Mouse (Mus musculus): ENCODE measurements around the gene Tbc1d21. TPM values are rescaled to one million over a fixed set of nuclear protein-coding genes. Genes with fewer than 3 reads are reported as not detected.
A peak's percentile ranks its signal among the peaks of the same experiment; 100 is the strongest.

Tbc1d21 gene
- polyA plus RNA-seq, 1 experiment from 2014 or later, result not detected

DNA sequence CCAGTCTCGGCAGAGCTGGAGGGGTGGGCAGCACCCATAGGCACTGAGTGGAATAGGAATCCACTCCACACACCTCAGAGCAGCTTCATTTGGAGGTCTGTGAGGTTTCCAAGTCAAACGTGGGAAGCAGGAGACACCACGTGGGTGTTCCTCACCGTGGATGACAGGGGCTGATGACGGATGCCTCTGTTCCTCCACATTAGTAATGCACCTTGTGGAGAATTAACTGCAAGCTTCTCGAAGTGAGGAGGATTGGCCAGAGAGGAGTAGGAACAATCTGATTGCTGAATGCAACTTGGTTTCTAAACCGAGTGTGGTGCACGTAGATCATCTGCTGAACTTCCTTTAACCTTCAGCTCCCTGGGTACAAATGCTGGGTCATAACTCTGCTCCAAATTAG is 1.7 kb upstream of the Tbc1d21 start:
- peaks cover 28% of the 10 kb centered on the region for H3K4me1 ChIP-seq (replicated peaks)
- no peaks in the 10 kb centered on the region for H3K36me3 ChIP-seq
- no peak overlapping the region for H3K27ac ChIP-seq
- no peak overlapping the region for H3K4me3 ChIP-seq
- H3K9ac ChIP-seq, result no peak overlapping the region
- no peak overlapping the region for H3K4me2 ChIP-seq
- no peaks in the 10 kb centered on the region for H3K9me3 ChIP-seq
- WGBS, result 58% methylated on average over 8 of the region's 8 CpGs
- ATAC-seq (ENCODE audit: low FRiP score), result no peak
- no peaks in the 10 kb centered on the region for H3K27me3 ChIP-seq

DNA sequence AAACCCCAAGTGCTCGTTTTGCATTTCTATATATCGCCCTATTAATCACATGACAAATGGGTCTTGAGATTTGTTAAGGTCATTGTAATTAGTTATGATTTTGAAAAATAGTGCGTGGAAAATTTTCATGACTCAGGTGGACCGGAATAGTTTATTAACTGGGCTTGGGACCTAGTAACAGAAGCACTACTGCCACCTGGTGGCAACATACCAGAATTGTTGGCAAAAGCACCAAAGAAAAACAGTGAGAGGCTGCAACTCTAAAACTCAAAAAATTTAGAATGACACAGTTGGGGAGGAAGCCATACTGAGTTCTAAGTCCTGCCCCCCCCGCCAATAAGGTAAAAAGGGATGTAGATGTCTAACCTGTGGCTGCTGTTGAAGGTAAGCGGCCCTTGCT is 611 bp downstream of the Tbc1d21 start:
- H3K9ac ChIP-seq, result no peak overlapping the region
- no peaks in the 10 kb centered on the region for H3K9me3 ChIP-seq
- peaks cover 16% of the 10 kb centered on the region for H3K4me1 ChIP-seq (replicated peaks)
- no peak overlapping the region for H3K4me3 ChIP-seq
- H3K4me2 ChIP-seq, result no peak overlapping the region
- ATAC-seq (ENCODE audit: low FRiP score), result no peak
- no peaks in the 10 kb centered on the region for H3K27me3 ChIP-seq
- H3K27ac ChIP-seq, result no peak overlapping the region
- 48% methylated on average over 6 of the region's 6 CpGs for WGBS
- H3K36me3 ChIP-seq, result no peaks in the 10 kb centered on the region

DNA sequence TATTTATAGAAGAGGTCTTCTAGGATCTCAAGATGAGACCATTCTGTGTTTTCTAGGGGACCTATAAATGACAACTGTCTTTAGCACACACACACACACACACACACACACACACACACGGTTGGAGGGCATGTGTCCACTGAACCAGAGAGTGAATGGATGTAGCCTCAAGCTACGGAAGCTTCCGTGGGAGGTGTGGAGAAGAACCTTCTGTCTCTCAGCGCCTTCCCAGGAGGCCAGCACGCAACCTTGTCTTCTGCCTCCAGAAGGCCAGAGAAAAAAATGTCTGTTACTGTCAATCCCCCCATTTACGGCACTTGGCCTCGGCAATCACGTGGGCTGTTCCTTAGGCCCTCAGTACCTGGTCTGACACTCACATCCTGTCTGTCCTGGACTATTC is 5.9 kb downstream of the Tbc1d21 start:
- ATAC-seq (ENCODE audit: low FRiP score), result no peak
- H3K4me1 ChIP-seq (replicated peaks), result no peaks in the 10 kb centered on the region
- 89% methylated on average over 8 of the region's 8 CpGs for WGBS
- no peaks in the 10 kb centered on the region for H3K36me3 ChIP-seq
- H3K4me2 ChIP-seq, result no peak overlapping the region
- no peak overlapping the region for H3K9ac ChIP-seq
- no peak overlapping the region for H3K4me3 ChIP-seq
- H3K9me3 ChIP-seq, result no peaks in the 10 kb centered on the region
- no peaks in the 10 kb centered on the region for H3K27me3 ChIP-seq
- H3K27ac ChIP-seq, result no peak overlapping the region

DNA sequence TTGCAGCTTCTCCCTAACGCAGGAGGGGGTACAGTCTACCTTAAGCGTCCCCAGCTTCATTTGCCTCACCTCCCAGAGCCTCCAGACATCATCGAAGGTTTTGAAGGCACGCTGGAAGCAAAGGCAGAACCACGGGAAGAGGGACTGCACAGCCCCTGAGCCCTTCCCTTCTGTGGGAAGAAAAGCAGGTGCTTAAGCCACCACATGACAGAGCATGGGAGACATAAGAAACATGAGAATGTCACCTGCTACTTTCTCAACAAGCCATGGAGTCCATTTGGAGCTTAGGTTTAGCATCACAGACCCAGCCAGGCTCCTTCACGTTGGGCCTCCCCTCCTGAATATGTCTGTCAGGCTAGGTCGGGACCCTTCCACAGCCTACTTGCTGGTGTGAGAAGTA is 8.3 kb downstream of the Tbc1d21 start:
- no peak overlapping the region for H3K9ac ChIP-seq
- H3K4me2 ChIP-seq, result no peak overlapping the region
- no peaks in the 10 kb centered on the region for H3K27me3 ChIP-seq
- H3K9me3 ChIP-seq, result no peaks in the 10 kb centered on the region
- no peak overlapping the region for H3K27ac ChIP-seq
- no peaks in the 10 kb centered on the region for H3K36me3 ChIP-seq
- ATAC-seq (ENCODE audit: low FRiP score), result no peak
- WGBS, result 82% methylated on average over 7 of the region's 7 CpGs
- H3K4me3 ChIP-seq, result no peak overlapping the region
- no peaks in the 10 kb centered on the region for H3K4me1 ChIP-seq (replicated peaks)

DNA sequence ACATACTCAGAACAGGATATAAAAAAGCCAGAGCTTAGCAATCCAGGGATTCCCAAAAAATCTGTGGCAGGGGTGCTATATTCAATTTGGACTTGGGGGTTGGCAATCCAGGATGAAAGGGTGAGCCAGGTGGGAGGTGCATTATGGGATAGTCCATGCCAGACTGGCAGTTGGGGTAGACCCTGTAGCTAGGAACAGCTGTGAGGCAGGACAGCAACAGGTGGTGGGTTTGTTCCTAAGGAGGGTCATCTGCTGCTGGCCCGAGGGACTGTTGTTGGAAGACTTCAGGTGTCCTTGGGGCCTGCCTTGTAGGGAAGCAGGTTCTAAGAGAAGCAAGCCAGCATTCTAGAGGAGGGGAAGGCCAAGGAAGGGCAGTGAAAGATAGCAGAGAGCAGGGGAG is 8.9 kb downstream of the Tbc1d21 start:
- Histone ChIP-seq H3K27me3 (no peaks in the 10 kb centered on the region), H3K4me1 (replicated peaks) (peaks cover under 1% of the 10 kb centered on the region; the same call in 1 of the 2 replicates), H3K27ac (no peak overlapping the region), H3K36me3 (no peaks in the 10 kb centered on the region), H3K9me3 (no peaks in the 10 kb centered on the region), H3K9ac (no peak overlapping the region), H3K4me3 (no peak overlapping the region), H3K4me2 (no peak overlapping the region)
- ATAC-seq (ENCODE audit: low FRiP score), result no peak
- 92% methylated on average over 1 of the region's 1 CpGs for WGBS

DNA sequence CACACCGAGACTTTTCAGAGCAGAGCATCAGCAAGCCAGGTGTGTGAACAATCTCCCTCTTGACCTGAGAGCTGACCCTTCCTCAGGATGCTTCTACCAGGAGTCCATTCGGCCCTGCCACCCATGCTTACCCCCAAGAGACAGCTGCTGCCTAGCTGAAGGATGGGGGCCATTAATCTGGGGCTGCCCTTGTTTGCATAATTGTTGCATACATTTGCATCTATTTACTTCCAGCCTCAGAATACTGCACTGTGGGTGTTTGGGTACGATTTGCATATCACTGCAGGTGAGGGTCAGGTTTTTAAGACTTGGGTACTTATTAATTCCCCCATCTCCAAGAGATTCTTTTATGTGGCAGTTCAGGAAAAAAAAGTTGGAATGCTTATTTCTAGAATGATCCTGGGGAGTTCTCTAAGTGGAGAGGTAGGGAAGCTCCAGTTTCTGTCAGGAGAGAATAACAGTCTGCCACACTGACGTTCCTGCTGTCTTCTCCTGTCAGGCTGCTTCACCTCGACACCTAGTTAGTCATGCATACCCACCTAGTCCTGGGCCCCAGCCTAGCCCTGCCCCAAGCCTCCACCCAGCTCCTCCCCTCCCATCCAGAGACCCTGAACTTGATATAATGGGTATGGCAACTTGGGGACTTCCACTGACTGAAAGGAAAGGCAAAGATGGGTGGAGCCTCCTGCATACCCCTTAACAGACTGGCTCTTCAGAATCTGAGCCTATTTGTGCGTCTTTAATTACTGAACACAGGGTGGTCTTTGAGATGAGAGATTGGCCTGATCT is 14.8 kb downstream of the Tbc1d21 start:
- ATAC-seq (ENCODE audit: low FRiP score), result 0 out of 2 replicates have a peak, but pooled peaks have one; percentile 32
- peak overlapping the region; percentile 72 for H3K27ac ChIP-seq
- WGBS, result 12% methylated on average over 6 of the region's 6 CpGs
- H3K4me3 ChIP-seq, result no peak overlapping the region
- H3K4me1 ChIP-seq (replicated peaks), result peaks cover 24% of the 10 kb centered on the region
- no peaks in the 10 kb centered on the region for H3K9me3 ChIP-seq
- H3K4me2 ChIP-seq, result no peak overlapping the region
- H3K27me3 ChIP-seq, result no peaks in the 10 kb centered on the region
- H3K36me3 ChIP-seq, result no peaks in the 10 kb centered on the region
- H3K9ac ChIP-seq, result no peak overlapping the region

DNA sequence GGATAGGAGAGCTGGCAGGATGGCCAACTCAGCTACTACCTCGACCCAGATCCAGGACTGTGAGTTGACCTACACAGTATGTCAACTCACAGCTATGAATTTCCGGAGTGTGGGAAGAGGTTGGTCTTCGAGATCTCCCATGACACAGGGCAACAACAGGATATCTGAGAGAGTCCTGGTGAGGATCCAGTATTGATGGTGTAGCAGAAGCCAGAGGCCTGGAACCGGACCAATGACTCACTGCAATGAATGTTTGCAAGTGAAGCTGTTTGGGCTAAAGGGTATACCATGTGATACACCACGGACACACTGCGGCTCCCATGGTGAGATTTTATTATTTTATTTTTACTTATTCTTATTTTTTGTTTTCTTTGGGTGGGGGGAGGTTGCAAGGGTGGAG is 15.6 kb downstream of the Tbc1d21 start:
- no peak overlapping the region for H3K4me2 ChIP-seq
- 75% methylated on average over 6 of the region's 6 CpGs for WGBS
- no peak overlapping the region for H3K9ac ChIP-seq
- no peaks in the 10 kb centered on the region for H3K27me3 ChIP-seq
- no peak for ATAC-seq (ENCODE audit: low FRiP score)
- H3K4me3 ChIP-seq, result no peak overlapping the region
- H3K4me1 ChIP-seq (replicated peaks), result peaks cover 24% of the 10 kb centered on the region
- H3K9me3 ChIP-seq, result no peaks in the 10 kb centered on the region
- H3K27ac ChIP-seq, result peak overlapping the region; percentile 72; the same call in 1 of the 2 replicates
- H3K36me3 ChIP-seq, result no peaks in the 10 kb centered on the region

DNA sequence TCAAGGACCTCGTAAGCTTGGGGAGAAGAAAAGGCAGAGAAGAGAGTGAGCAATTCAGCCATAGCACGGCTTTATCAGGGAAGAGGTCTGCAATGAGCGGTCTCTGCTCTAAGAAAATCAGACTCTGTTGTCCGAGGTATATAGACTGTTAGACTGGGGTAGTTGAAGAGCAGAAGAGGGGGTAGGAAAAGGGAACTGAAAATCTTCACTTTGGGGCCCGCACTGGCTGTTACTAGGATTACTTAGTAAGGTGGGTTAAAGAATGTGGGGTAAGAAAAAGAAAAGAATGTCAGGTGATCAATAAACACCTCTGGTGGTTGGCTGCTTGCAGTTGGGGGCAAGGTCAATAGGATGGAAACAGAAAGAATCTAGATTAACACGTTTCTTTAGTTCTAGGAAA is 17.0 kb downstream of the Tbc1d21 start:
- H3K4me3 ChIP-seq, result no peak overlapping the region
- H3K4me1 ChIP-seq (replicated peaks), result peaks cover 24% of the 10 kb centered on the region
- H3K27me3 ChIP-seq, result no peaks in the 10 kb centered on the region
- WGBS, result 90% methylated on average over 6 of the region's 6 CpGs
- no peaks in the 10 kb centered on the region for H3K9me3 ChIP-seq
- no peak overlapping the region for H3K9ac ChIP-seq
- H3K4me2 ChIP-seq, result no peak overlapping the region
- H3K27ac ChIP-seq, result no peak overlapping the region
- no peak for ATAC-seq (ENCODE audit: low FRiP score)
- no peaks in the 10 kb centered on the region for H3K36me3 ChIP-seq

DNA sequence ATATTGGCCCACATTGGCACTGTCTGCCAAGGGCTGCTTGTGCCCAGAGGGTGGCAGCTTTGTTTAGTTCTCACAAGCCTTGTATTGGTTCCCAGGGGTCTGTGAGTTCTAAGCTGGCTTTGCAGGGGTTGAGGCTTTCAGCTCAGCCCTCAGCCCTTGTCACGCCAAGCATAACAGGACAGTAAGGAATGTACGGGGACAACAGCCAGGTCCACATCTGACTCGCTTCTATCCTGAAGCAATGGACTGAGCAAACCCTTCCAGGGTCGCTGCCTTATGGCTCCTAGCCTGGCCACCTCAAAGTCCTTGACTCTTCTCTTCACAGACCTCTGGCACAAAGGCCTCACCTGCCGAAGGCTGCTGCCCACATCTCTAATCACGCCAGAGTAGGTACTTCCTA is 22.5 kb downstream of the Tbc1d21 start:
- H3K27ac ChIP-seq, result no peak overlapping the region
- ATAC-seq (ENCODE audit: low FRiP score), result no peak
- H3K27me3 ChIP-seq, result no peaks in the 10 kb centered on the region
- H3K4me1 ChIP-seq (replicated peaks), result peaks cover 13% of the 10 kb centered on the region
- no peak overlapping the region for H3K4me2 ChIP-seq
- no peaks in the 10 kb centered on the region for H3K9me3 ChIP-seq
- H3K4me3 ChIP-seq, result no peak overlapping the region
- WGBS, result 84% methylated on average over 6 of the region's 6 CpGs
- H3K36me3 ChIP-seq, result no peaks in the 10 kb centered on the region
- no peak overlapping the region for H3K9ac ChIP-seq

DNA sequence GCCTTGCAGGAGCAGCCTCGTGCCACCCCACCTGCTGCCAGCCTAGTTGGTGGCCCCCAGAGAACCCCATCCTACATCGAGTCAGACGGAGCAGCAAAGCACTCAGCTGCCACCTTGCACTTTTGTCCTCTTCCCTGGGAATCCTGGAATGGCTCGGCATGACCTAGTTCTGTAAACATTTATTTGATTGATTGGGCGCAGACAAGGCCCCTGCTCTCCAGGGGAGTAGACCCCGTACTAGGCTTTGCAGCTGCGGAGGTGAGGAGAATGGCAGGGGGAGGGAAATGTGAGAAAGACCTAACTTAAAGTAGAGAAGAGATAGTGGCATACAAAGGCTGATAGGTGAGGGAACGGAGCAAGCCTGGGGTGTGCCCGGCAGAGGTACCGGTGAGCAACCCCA is 23.8 kb downstream of the Tbc1d21 start:
- H3K4me1 ChIP-seq (replicated peaks), result peaks cover 13% of the 10 kb centered on the region
- WGBS, result 22% methylated on average over 10 of the region's 10 CpGs

DNA sequence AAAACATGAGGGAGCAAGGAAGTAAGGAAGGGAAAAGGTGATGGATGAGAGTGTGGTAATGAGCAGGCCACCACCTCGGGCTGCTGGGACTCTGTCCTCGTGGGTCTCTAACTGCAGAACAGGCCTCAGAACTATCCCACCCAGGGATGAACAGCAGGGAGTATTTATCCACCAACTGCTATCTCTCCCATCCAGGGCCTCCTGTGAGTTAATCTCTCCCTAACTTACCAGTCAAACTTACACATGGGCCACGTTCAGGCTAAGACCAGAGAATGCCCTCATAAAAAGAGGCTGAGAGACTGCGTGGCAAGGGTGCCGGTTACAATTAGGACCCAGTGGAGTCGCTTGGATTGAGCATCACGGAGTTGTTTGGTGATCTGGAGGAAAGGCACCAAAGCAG is 24.3 kb downstream of the Tbc1d21 start:
- H3K9ac ChIP-seq, result no peak overlapping the region
- H3K4me3 ChIP-seq, result no peak overlapping the region
- no peak for ATAC-seq (ENCODE audit: low FRiP score)
- no peaks in the 10 kb centered on the region for H3K36me3 ChIP-seq
- 60% methylated on average over 7 of the region's 7 CpGs for WGBS
- H3K9me3 ChIP-seq, result no peaks in the 10 kb centered on the region
- H3K27me3 ChIP-seq, result no peaks in the 10 kb centered on the region
- no peak overlapping the region for H3K27ac ChIP-seq
- H3K4me1 ChIP-seq (replicated peaks), result peaks cover 13% of the 10 kb centered on the region
- H3K4me2 ChIP-seq, result no peak overlapping the region

More for the DNA sequence above, 23.8 kb downstream of the Tbc1d21 start:
- no peaks in the 10 kb centered on the region for H3K9me3 ChIP-seq
- H3K27me3 ChIP-seq, result no peaks in the 10 kb centered on the region
- no peak overlapping the region for H3K4me3 ChIP-seq
- H3K36me3 ChIP-seq, result no peaks in the 10 kb centered on the region
- H3K27ac ChIP-seq, result no peak overlapping the region
- ATAC-seq (ENCODE audit: low FRiP score), result no peak
- H3K9ac ChIP-seq, result no peak overlapping the region
- no peak overlapping the region for H3K4me2 ChIP-seq

DNA sequence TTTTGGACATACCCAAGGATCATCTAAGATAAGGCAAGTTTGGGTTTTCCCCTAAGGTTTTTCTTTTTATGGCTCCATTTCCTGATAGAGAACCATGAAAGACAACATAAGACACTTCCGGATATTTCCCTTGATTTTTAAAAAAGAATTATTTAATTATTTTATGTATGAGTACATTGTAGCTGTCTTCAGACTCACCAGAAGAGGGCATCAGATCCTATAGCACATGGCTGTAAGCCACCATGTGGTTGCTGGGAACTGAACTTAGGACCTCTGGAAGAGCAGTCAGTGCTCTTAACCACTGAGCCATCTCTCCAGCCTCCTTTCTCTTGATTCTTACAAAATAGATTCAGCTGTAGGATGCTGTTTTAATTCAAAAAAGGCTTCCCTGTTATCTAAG is 28.5 kb downstream of the Tbc1d21 start:
- Histone ChIP-seq H3K36me3 (no peaks in the 10 kb centered on the region), H3K4me1 (replicated peaks) (peaks cover 13% of the 10 kb centered on the region), H3K27me3 (no peaks in the 10 kb centered on the region), H3K4me2 (no peak overlapping the region), H3K27ac (no peak overlapping the region), H3K4me3 (no peak overlapping the region), H3K9me3 (no peaks in the 10 kb centered on the region), H3K9ac (no peak overlapping the region)
- 90% methylated on average over 1 of the region's 1 CpGs for WGBS
- ATAC-seq (ENCODE audit: low FRiP score), result no peak

DNA sequence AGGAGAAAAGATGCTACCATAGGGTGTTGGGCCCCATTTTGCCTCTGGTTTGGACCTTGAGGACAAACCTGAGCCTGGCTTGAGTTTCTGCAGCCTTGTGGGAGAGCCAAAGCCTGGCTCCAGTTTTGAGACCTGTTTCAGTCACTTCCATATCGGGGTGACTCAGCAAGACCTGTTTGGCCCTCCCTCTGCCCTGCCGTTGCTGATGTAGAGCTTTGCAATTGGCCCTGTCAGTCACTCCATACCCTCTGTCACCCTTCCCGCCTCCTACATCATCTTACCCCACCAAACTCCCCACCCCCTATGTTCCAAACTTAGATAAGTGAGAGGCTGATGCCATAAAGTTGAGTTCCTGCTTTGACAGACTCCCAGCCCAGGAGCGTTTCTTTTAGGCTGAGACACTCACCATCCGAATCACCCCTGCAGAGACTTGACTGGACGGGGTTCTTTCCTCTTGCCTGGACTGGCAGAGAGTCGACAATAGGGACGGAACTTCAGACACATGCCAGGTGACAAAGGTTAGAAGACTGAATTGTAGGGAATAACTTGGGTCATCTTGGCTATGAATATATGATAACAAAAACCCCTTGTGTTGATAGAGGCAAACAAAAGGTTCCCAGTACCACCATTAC is 33.5 kb downstream of the Tbc1d21 start:
- Histone ChIP-seq H3K36me3 (no peaks in the 10 kb centered on the region), H3K4me1 (replicated peaks) (no peaks in the 10 kb centered on the region), H3K9ac (no peak overlapping the region), H3K4me3 (no peak overlapping the region), H3K9me3 (no peaks in the 10 kb centered on the region), H3K4me2 (no peak overlapping the region), H3K27ac (no peak overlapping the region), H3K27me3 (no peaks in the 10 kb centered on the region)
- no peak for ATAC-seq (ENCODE audit: low FRiP score)
- WGBS, result 74% methylated on average over 8 of the region's 8 CpGs

Measured in hindbrain, embryonic 13.5 days (tissue).